Mouse (Mus musculus) regulatory T cell (primary cell): ENCODE data around the gene Kmt2c.

Source experiments
- in situ Hi-C: fragments of 300-600 bp; cut with MboI, MseI; formaldehyde crosslinking; loops from one replicate; pipeline ENCODE4 v1.15.1; 2025; ENCODE audit warnings: high pct_unique_total_duplicates

The Kmt2c gene

DNA sequence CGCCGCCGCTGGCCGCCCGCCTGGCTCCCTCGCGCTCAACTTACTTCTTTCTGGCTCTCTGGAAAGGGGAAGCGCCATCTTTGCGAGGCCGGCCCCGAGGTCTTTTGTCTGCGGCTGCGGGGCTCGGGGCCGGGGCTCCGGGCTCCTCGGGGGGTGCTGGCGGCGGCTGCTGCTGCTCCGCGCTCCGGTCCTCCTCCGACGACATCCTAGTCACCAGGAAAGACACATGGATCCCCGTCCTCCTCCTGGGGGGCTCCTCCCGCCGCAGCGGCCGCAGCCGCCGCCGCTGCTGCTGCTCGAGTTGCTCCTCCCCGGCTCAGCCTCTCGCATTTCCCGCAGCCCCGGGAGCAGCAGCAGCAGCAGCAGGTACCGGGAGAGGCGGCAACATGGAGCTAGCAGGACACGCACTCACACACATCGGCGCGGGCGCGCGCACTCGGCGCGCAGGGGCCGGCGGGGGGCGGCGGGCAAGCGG lies at the start of gene Kmt2c:
Gene Kmt2c, minus strand, starts transcription at position 438 of the 475 bp plus-strand sequence.
- in situ Hi-C loops: loop anchor here (5.0 kb wide), 1 partner anchor 34 kb away; no protein-coding TSS in a partner anchor

DNA sequence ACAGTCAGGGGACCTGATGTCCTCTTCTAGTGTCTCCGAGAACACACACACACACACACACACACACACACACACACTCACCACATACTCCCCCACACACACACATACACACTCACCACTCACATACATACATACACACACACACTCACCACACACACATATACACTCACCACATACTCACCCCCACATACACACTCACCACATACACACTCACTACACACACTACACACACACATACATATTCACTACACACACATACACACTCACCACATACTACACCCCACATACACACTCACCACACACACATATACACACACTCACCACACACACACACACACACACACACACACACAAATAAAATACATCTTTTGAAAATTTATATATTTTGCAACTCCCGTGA lies 48.3 kb upstream of the Kmt2c start:
- in situ Hi-C loops: no loop called here

GRCm38 (mm10) chr5:25544566-25544965 lies 46.0 kb upstream of the Kmt2c start:
- in situ Hi-C loops: no loop called here

DNA sequence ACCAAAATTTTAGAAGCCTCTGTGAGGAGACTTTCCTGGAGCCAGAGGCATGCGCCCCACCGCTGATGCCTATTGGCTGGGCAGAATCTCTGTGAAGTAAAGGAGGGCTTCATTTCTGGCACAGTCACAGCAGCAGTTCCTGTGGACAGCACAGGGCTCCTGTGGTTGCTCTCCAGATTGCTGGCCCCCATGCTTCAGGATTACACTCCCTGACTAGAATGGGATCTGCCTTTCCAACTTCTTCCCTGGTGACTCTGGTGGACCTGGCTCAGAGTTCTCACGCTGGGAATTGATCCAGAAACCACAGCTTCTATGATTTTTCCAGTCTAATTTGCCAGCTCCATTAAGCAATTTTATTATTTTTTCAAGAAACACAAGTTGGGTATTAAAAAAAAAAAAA lies 45.5 kb upstream of the Kmt2c start:
- in situ Hi-C loops: no loop called here

GRCm38 (mm10) chr5:25541661-25542060 lies 43.1 kb upstream of the Kmt2c start:
- in situ Hi-C loops: no loop called here

- in situ Hi-C loops: no loop called here
Measured at GRCm38 (mm10) chr5:25540921-25541320, 42.3 kb upstream of the Kmt2c start.

- in situ Hi-C loops: no loop called here
Measured at GRCm38 (mm10) chr5:25540412-25540811, 41.8 kb upstream of the Kmt2c start.

GRCm38 (mm10) chr5:25536921-25537409 lies 38.4 kb upstream of the Kmt2c start:
- in situ Hi-C loops: loop anchor here (10.0 kb wide), 2 partner anchors 852 to 1822 kb away; partner anchors contain the start of gene Nub1

DNA sequence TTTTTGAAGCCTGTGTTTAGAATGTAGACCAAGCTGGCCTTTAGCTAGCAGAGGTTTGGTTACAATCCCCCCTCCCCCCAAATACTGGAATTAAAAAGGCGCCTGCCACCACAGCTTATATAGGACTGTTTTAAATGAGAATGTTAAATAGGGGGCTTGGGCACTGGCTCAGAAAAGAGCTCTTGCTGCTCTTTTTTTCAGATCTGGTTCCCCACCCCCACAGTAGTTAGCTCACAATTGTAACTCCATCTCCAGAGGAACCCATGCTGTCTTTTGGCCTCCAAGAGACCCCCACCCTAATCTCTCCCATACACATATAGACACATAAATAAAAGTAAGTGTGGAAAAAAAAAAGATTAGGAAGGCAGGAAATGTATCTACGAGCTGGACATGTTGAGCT lies 37.9 kb upstream of the Kmt2c start:
- in situ Hi-C loops: loop anchor here (10.0 kb wide), 2 partner anchors 852 to 1822 kb away; partner anchors contain the start of gene Nub1

DNA sequence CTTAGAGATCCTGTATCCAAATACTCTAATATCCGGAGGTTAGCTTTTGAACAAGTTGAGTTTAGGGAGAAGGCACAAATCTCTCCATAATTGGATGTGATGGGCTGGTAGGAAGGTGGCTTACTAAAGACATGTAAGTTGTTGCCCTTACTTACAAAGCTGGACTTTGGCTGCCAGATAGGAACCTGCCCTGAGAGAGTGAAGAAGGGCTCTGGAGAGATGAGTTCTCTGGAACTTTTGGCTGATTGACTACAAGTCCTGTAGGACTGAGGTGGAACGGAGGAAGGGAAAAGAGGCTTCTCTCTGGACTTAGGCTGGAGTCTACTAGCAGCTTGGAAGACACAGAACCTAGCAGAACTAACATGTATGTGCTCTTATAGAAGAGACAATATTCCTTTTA lies 37.0 kb upstream of the Kmt2c start:
- in situ Hi-C loops: loop anchor here (10.0 kb wide), 2 partner anchors 851 to 1821 kb away; partner anchors contain the start of gene Nub1

DNA sequence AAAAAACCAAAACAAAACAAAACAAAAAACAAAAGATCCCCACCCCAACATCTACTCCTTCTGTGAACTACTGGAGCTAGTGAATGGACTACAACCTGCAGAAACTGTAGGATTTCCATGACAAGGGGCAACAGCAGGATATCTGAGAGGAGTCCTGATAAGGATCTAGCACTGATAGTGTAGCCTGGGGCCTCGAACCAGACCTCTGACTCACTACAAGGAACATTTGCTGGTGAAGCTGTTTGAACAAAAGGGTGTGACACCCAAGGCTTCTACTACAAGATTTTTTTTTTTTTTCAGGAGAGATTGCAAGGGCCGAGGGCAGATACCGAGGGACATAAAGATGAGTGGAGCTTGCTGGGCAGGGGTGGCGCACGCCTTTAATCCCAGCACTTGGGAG lies 34.7 kb upstream of the Kmt2c start:
- in situ Hi-C loops: loop anchor here (5.0 to 10.0 kb wide), 3 partner anchors 36 to 1818 kb away; partner anchors contain the start of genes Kmt2c and Nub1

GRCm38 (mm10) chr5:25532256-25533147 lies 33.9 kb upstream of the Kmt2c start:
- in situ Hi-C loops: loop anchor here (5.0 to 10.0 kb wide), 3 partner anchors 35 to 1818 kb away; partner anchors contain the start of genes Kmt2c and Nub1

DNA sequence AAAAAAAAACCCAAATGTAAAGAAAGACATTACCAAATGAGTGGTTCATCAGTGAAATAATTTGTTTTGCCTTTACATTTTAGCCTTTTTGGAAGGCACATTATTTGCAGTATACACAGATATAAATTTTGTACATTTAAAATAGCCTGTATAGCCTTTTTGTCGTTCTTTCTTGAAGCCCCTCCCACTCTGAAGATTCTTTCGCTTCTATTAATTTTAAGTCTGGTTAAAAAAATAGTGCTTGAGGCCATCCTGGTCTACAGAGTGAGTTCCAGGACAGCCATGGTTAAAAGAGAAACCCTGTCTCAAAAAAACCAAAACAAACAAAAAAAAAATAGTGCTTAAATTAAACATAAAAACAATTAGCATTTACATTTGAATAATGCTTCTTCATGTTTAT lies 32.0 kb upstream of the Kmt2c start:
- in situ Hi-C loops: loop anchor here (5.0 to 10.0 kb wide), 3 partner anchors 33 to 1816 kb away; partner anchors contain the start of genes Kmt2c and Nub1

DNA sequence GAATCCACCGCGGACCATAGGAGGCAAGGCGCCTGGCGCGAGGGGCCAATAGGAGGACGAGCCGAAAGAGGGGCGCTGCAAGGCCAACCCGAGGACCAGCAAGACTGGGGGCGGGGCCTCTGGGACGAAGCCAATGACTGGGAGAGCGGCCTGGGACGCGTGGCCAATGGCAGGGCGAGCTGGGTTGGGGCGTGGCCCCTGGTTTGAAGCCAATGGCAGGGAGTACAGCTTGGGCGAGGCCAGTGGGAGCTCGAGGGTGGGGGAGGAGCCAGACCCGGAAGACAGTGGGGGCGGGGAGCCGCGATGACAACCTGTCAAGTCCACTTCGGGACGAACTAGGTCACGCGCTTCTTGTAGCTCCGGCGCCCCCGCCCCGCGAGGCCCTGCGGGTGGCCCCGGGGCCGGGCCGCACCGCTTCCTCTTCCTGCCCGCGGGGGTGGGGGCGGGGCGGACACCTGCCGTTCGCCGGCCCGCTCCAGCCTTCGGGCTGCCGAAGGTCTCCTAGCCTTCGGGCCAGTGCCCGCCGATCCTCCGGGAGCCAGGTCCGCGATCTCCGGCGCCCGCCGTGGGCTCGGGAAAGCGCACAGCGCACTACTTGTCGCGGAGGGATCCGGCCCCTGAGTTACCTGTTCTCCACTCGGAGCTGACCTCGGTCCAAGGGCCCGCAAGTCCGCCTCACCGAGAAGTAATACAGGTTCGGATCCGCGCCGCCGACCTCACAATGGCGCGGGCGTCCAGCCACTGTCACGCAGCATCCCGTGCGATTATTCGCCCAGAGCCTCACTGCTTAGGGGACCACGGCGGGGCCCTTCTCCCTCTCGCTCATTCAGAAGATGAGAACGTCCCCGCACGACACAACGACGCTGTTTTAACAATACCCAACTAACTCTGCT lies 31.2 kb upstream of the Kmt2c start:
- in situ Hi-C loops: loop anchor here (5.0 to 10.0 kb wide), 3 partner anchors 32 to 1815 kb away; partner anchors contain the start of genes Kmt2c and Nub1

GRCm38 (mm10) chr5:25528851-25529528 lies 30.4 kb upstream of the Kmt2c start:
- in situ Hi-C loops: no loop called here

DNA sequence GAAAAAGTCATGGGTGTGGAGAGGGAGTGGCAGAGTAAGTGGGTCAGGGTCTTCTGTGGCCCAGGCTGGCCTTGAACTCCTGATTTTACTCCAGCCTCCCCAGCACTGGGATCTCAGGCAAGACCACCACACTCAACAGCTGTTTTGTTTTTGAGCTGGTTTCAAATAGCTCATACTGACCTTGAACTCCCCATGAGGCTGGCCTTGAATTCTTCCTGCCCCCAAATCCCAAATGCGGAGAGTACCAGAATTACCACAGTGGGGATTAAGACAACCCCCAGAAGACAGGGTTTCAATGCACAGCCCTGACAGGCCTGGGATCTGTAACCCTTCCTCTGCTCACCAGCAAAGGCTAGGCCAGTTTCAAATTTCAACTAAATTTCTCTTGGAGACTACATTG lies 29.4 kb upstream of the Kmt2c start:
- in situ Hi-C loops: no loop called here

- in situ Hi-C loops: no loop called here
Measured at GRCm38 (mm10) chr5:25526926-25527325, 28.3 kb upstream of the Kmt2c start.

DNA sequence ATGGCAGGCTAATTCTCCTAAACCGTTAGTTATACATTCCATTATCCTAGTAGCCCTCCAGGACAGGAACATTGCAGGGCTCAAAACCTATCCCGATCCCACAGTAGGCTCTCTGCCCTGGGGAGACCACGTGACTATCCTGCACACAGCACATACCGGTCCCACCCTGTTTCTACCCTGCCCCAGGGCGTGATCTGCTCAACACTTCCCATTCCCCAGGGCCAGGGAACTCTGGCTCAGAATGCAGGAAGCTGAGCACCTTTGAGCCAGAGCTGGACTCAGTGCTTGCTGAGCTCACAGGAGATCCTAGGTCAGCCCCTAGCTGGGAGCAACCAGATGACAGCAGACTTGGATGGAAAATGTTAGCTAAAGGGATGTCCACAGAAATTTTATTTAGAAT lies 27.5 kb upstream of the Kmt2c start:
- in situ Hi-C loops: no loop called here

GRCm38 (mm10) chr5:25521461-25521860 lies 22.9 kb upstream of the Kmt2c start:
- in situ Hi-C loops: no loop called here

- in situ Hi-C loops: no loop called here
Measured at GRCm38 (mm10) chr5:25519820-25520219, 21.2 kb upstream of the Kmt2c start.

DNA sequence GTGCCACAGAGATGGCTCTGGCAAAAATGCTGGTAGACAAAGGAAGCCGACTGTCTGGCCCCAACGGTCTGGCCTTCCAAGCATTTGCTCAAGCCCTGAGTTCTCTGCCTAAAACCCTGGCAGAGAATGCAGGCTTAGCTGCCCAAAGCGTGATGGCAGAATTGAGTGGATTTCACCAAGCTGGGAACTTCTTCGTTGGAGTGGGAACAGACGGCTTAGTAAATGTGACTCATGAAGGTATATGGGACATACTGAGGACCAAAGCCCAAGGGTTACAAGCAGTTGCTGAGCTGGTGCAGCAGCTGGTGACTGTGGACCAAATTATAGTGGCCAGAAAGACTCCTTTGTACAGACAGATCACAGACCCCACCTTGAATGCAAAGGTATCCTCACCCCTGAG lies 19.0 kb upstream of the Kmt2c start:
- in situ Hi-C loops: no loop called here
